Mouse (Mus musculus) embryonic facial prominence, embryonic 12.5 days (tissue): ENCODE measurements around the gene Tril. TPM values are rescaled to one million over a fixed set of nuclear protein-coding genes. Genes with fewer than 3 reads are reported as not detected.
A peak's percentile ranks its signal among the peaks of the same experiment; 100 is the strongest.

Source experiments
- ATAC-seq: fragments of 200-750 bp; cut with Nextera tagmentation; 2 replicates; pipeline ENCODE4 v1.8.0; 2017; ENCODE audit not compliant: insufficient number of reproducible peaks, insufficient read depth, low FRiP score, low TSS enrichment
- H3K27ac ChIP-seq: fragments of 300-500 bp; sonication (generic); 2 replicates; pipeline ENCODE4 v1.5.1; 2016; ENCODE audit warnings: mild to moderate bottlenecking
- H3K27me3 ChIP-seq: fragments of 300-500 bp; sonication (generic); 2 replicates; pipeline ENCODE4 v1.6.1; 2016; ENCODE audit warnings: mild to moderate bottlenecking, moderate library complexity
- H3K36me3 ChIP-seq: fragments of 300-500 bp; sonication (generic); 2 replicates; pipeline ENCODE4 v1.6.1; 2016; ENCODE audit warnings: mild to moderate bottlenecking
- H3K4me1 ChIP-seq: fragments of 300-500 bp; sonication (generic); 2 replicates; pipeline ENCODE4 v1.6.1; 2016
- H3K4me2 ChIP-seq: fragments of 300-500 bp; sonication (generic); replicated peaks from 2 replicates; pipeline ENCODE4 v1.6.1; 2016; ENCODE audit warnings: mild to moderate bottlenecking, moderate library complexity
- H3K4me3 ChIP-seq: fragments of 300-500 bp; sonication (generic); 2 replicates; pipeline ENCODE4 v1.5.1; 2016; ENCODE audit warnings: mild to moderate bottlenecking
- H3K9ac ChIP-seq: fragments of 300-500 bp; sonication (generic); 2 replicates; pipeline ENCODE4 v1.6.1; 2016; ENCODE audit warnings: mild to moderate bottlenecking, moderate library complexity
- H3K9me3 ChIP-seq: fragments of 300-500 bp; sonication (generic); 2 replicates; pipeline ENCODE4 v1.6.1; 2016; ENCODE audit warnings: mild to moderate bottlenecking, moderate library complexity
- WGBS: fragments of 180-500 bp; shearing (Covaris S2); methylation state at CpG from one replicate; pipeline ENCODE4 v1.1.7; 2016; 5-methylcytosine and 5-hydroxymethylcytosine counted together
- polyA plus RNA-seq: library from polyadenylated mRNA; unstranded; fragments of >200 nt; fragmentation: Nextera tagmentation; extraction: Ambion mirVana; gene quantifications from 2 replicates; pipeline ENCODE4 v1.2.1, GENCODE M21; 2016

Gene Tril
- polyA plus RNA-seq, 1 experiment from 2014 or later, result 77.0 TPM

DNA sequence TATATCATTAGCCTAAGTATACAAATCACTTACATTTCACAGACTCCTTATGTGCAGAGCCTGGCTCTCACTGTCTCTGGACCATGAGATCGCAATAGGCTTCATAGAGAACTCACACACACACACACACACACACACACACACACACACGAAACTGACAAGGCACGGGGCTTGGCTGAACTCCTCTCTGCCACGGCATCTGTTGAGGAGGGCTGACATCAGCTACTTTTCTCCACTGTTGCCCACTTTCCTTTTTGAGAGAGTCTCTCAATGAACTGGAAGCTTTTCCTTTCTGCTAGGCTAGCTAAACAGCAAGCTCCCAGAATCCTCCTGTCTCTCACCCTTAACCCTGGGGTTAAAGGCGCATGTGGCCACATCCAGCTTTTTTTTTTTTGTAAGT, 14.6 kb downstream of the Tril start:
- WGBS, result 82% methylated on average over 5 of the region's 5 CpGs
- Histone ChIP-seq H3K9ac (no peak overlapping the region), H3K4me1 (peaks cover 9% of the 10 kb centered on the region), H3K4me3 (no peak overlapping the region), H3K36me3 (no peaks in the 10 kb centered on the region), H3K4me2 (no peak overlapping the region), H3K27me3 (no peaks in the 10 kb centered on the region), H3K27ac (no peak overlapping the region), H3K9me3 (no peaks in the 10 kb centered on the region)
- ATAC-seq, result no peak

DNA sequence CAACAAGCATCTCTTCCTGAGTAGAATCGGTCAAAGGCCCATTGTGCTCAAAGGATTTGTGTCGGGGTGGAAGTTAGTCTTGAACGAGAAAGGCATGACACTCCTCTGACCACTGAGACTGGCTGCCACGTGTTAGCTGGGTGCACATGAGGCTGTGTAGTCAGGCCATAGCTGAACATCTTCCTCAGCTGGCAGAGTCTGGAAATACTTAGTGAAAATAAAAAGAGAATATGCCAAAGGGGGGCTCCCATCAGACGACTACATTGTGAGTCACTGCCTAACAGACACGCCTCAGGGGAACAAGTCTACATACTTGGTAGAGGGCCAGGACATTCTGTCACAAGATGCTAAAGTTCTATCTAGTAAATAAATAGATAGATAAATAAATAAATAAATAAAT, 16.5 kb downstream of the Tril start:
- WGBS, result 54% methylated on average over 6 of the region's 6 CpGs
- ATAC-seq, result no peak

DNA sequence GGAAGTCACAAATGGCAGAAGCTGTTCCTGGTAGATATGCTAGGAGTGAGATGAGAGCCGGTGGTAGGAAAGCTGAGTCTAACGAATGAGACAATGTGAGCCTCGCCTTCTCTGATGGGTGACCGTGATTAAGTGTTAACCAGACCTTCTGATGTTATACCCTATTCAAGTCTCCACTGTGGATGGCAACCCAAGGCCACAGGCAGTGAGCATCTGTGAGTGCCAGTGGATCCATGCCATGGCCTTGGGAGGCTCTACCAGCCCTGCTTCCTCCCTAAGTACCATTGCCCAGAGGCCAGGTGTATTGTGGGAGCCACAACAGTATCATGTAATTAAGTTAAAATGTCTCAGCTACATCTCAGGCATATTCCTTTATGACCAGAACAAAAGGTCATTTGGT, 17.1 kb downstream of the Tril start:
- Histone ChIP-seq H3K36me3 (no peaks in the 10 kb centered on the region), H3K27me3 (no peaks in the 10 kb centered on the region), H3K4me3 (no peak overlapping the region), H3K4me2 (no peak overlapping the region), H3K9ac (no peak overlapping the region), H3K4me1 (peaks cover 9% of the 10 kb centered on the region), H3K27ac (no peak overlapping the region), H3K9me3 (no peaks in the 10 kb centered on the region)
- WGBS, result 93% methylated on average over 4 of the region's 4 CpGs
- no peak for ATAC-seq

More for the DNA sequence above, 16.5 kb downstream of the Tril start:
- no peak overlapping the region for H3K27ac ChIP-seq
- H3K27me3 ChIP-seq, result no peaks in the 10 kb centered on the region
- H3K4me1 ChIP-seq, result peaks cover 9% of the 10 kb centered on the region
- no peaks in the 10 kb centered on the region for H3K9me3 ChIP-seq
- no peak overlapping the region for H3K9ac ChIP-seq
- no peak overlapping the region for H3K4me3 ChIP-seq
- H3K36me3 ChIP-seq, result no peaks in the 10 kb centered on the region
- no peak overlapping the region for H3K4me2 ChIP-seq

DNA sequence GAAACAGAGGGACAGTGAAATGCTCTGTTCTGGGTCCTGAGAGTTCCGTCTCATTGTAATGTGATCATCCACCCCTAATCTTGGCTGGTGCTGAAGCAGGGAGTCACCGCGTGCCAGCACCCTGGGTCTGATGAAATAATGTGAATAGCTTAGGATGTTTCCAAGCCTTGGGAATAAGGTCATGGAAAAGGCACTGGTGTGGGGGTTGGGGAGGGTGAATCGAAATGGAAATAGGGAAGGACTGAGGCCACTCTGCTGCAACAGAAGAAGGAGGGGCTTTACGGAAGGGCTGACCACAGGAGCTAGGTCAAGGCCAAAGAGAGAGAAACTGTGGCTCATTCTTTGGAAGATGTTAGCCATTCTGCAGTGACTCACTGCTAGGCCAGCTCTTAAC, 18.7 kb downstream of the Tril start:
- Histone ChIP-seq H3K36me3 (no peaks in the 10 kb centered on the region), H3K4me2 (no peak overlapping the region), H3K4me1 (peaks cover 13% of the 10 kb centered on the region), H3K9me3 (no peaks in the 10 kb centered on the region), H3K27me3 (no peaks in the 10 kb centered on the region), H3K27ac (no peak overlapping the region), H3K4me3 (no peak overlapping the region), H3K9ac (no peak overlapping the region)
- no peak for ATAC-seq
- 44% methylated on average over 5 of the region's 5 CpGs for WGBS

DNA sequence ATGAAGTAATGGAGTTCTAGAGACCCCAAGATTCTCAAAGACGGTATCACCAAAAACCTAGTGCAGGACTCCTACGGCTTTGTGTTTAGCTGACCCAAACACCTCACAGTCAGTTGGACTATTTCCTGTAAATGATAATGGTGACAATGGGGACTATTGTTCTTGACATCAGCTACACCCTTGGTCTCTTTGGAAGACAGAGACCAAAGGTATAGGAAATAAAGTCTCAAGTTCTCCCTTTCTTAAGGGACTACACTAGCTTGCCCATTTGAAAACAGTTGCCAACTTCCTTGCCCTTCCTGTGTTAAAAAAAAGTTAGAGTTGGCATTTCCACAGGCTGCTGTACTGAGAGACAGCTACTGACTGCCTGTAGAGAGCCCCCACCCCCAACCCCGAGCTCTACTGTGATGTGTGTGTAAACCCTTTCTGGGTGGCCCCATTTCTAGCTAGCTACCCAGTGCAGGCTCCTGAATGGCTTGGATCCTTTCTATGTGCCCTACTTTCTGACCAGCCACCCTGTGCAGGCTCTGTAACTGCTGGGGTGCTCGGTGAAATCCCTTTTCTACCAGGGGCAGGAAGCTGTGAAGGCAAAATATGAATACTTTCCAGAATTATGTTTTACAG, 19.2 kb downstream of the Tril start:
- no peaks in the 10 kb centered on the region for H3K27me3 ChIP-seq
- H3K4me3 ChIP-seq, result no peak overlapping the region
- ATAC-seq, result no peak
- no peak overlapping the region for H3K9ac ChIP-seq
- WGBS, result 40% methylated on average over 4 of the region's 4 CpGs
- H3K9me3 ChIP-seq, result no peaks in the 10 kb centered on the region
- no peaks in the 10 kb centered on the region for H3K36me3 ChIP-seq
- H3K27ac ChIP-seq, result no peak overlapping the region
- peaks cover 18% of the 10 kb centered on the region for H3K4me1 ChIP-seq
- H3K4me2 ChIP-seq, result no peak overlapping the region

DNA sequence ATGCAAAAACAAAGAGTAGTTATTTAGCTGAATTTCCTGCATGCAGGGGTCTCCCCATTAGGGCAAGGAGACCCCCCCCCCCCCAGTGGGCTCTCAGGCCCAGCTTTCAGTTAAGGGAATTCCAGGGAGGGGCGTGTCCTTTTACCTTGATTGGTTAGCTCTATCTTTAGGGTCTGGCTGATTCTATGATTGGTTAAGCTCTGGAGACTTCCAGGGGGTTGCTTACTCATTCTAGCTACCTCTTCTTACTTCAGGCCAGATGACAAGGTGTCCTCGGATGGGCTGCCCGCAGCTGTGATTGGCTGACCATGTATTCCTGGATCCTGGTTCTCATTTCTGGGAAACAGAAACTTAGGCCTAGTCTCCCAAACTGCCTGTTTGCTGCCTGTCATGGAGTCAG, 21.8 kb downstream of the Tril start:
- no peak overlapping the region for H3K27ac ChIP-seq
- no peak overlapping the region for H3K4me2 ChIP-seq
- H3K4me3 ChIP-seq, result no peak overlapping the region
- no peaks in the 10 kb centered on the region for H3K9me3 ChIP-seq
- peaks cover 28% of the 10 kb centered on the region for H3K4me1 ChIP-seq
- no peak overlapping the region for H3K9ac ChIP-seq
- H3K36me3 ChIP-seq, result no peaks in the 10 kb centered on the region
- 66% methylated on average over 3 of the region's 3 CpGs for WGBS
- no peak for ATAC-seq
- H3K27me3 ChIP-seq, result peaks cover 8% of the 10 kb centered on the region; the same call in 1 of the 2 replicates

DNA sequence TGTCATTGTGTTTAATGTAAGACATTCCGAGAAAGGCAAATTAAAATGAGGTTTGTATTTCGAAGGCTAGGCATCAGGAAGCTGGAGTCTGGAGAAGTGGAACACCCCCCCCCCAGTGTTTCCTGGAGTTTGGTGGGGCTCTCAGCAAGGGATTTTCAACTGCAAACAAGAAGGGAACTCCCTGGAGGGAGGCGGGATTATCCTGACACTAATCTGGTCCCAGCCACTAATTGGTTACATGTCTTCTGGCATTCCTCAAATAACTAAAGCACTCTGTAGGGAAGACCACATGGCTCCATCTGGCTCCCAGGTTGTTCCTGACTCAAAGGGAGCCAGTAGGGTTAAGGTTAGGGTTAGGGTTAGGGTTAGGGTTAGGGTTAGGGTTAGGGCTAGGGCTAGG, 23.8 kb downstream of the Tril start:
- Histone ChIP-seq H3K9me3 (no peaks in the 10 kb centered on the region), H3K27me3 (peaks cover 8% of the 10 kb centered on the region; the same call in 1 of the 2 replicates), H3K36me3 (no peaks in the 10 kb centered on the region), H3K9ac (no peak overlapping the region), H3K4me1 (peaks cover 25% of the 10 kb centered on the region), H3K27ac (no peak overlapping the region), H3K4me2 (no peak overlapping the region), H3K4me3 (no peak overlapping the region)
- 24% methylated on average over 3 of the region's 3 CpGs for WGBS
- no peak for ATAC-seq

DNA sequence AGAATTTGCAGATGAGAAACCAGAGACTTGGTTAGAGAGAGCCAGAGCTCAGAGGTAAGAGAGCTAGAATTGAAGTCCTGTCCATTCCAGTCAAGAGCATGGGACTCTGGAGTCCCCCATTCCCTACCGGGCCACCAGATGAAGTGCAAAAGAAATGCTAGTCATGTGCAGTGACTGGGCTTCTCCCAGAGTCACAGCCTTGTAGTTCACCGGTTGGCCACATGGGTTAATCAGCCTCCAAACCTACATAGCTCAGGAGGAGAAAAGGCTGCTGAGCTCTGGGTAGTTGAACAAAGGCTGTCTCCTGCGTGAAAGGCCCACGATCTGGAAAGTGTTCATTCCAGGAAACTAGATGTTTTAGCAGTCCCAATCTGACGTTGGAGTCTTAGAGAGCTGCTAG, 24.8 kb downstream of the Tril start:
- Histone ChIP-seq H3K27ac (no peak overlapping the region), H3K36me3 (no peaks in the 10 kb centered on the region), H3K4me1 (peaks cover 19% of the 10 kb centered on the region; the same call in 1 of the 2 replicates), H3K4me2 (no peak overlapping the region), H3K27me3 (peaks cover 8% of the 10 kb centered on the region; the same call in 1 of the 2 replicates), H3K9ac (no peak overlapping the region), H3K4me3 (no peak overlapping the region), H3K9me3 (no peaks in the 10 kb centered on the region)
- no peak for ATAC-seq
- 16% methylated on average over 5 of the region's 5 CpGs for WGBS

DNA sequence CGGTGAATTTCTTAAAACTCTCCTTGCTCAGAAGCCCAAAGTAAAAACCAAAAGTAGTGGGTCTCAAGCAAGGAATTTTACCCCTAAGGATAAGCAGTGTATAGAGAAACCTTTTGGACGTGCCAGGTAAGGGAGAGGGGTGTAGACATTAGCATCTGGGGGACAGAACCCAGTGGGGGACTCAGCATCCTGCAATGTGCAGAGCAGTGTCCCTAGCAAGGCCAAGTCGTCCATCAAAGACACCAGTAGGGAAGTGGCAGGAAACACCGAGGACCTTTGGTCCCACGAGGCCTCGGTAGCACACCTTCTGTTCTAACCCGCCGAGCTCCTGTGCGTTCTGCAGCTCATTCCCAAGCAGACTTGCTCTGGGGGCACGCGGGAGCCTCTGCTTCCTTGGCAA, 25.6 kb downstream of the Tril start:
- Histone ChIP-seq H3K27ac (no peak overlapping the region), H3K9me3 (no peaks in the 10 kb centered on the region), H3K4me2 (0 out of 2 replicates have a peak overlapping the region, but pooled peaks have one; percentile 24), H3K4me3 (no peak overlapping the region), H3K36me3 (no peaks in the 10 kb centered on the region), H3K4me1 (peaks cover 19% of the 10 kb centered on the region; the same call in 1 of the 2 replicates), H3K9ac (no peak overlapping the region), H3K27me3 (peaks cover 8% of the 10 kb centered on the region; the same call in 1 of the 2 replicates)
- WGBS, result 45% methylated on average over 11 of the region's 11 CpGs
- ATAC-seq, result no peak

DNA sequence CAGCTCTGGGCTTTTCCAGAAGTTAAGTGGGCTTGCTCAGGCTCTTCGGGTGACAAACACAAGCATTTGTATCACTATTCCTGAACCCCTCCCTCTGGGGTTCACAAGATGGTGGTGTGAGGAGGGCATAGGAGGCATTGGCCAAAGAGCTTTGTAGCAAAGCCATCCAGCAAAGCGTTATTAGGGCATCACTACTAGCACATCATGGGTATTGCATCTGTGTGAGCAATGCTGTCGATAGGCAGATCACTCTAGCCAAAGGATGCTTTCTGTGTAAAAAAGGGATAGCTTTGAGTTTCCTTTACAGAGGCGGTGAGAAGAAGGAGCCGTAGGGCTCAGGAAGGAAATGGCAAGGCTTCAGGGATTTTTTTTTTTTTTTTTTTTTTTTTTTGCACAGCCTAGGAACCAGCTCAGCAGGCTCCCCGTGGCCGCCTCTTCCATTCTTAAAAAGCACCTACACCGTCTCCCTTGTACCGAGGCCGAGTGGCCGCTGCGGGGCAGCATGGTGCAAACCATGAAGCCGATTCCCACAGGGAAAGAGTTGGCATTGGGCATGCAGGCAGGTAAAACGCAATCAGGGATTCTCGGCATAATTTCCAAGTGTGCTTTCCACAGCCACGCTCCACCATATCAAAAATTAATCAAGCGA, 26.2 kb downstream of the Tril start:
- H3K27me3 ChIP-seq, result peaks cover 8% of the 10 kb centered on the region; the same call in 1 of the 2 replicates
- no peak overlapping the region for H3K27ac ChIP-seq
- ATAC-seq, result 0 out of 2 replicates have a peak, but pooled peaks have one; percentile 35
- H3K9ac ChIP-seq, result no peak overlapping the region
- H3K36me3 ChIP-seq, result no peaks in the 10 kb centered on the region
- no peak overlapping the region for H3K4me3 ChIP-seq
- peaks cover 19% of the 10 kb centered on the region; the same call in 1 of the 2 replicates for H3K4me1 ChIP-seq
- 14% methylated on average over 17 of the region's 17 CpGs for WGBS
- 0 out of 2 replicates have a peak overlapping the region, but pooled peaks have one; percentile 24 for H3K4me2 ChIP-seq
- no peaks in the 10 kb centered on the region for H3K9me3 ChIP-seq

DNA sequence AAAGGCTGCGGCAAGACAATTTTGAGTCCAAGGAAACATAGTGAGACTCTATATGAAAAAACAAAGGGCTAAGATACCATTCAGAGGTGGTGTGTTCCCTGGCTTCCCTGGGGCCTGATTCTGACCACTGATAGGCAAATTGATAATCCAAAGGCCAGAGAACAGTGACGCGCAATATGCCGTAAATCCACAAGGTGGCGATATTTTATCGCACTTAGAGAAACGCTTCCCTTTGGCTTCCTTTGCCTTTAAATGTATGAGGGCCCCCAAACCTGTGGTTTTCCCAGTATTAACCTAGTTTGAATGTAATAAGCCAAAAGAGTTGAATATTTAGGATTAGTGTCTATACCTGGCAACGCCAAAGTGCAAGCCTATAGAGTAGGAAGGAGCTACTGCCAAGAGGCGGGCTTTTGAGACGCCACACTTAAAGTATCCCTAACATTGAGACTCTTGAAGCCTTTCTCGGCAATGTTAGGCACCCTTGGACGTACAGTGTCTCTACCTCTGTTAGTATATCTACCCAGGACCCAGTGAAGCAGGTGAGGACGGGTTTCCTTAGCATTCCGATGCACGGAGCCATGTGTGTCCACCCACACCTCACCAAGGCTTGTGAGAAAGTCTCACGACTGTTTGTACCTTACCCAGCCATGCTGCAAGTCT, 37.6 kb downstream of the Tril start:
- no peak overlapping the region for H3K4me3 ChIP-seq
- 42% methylated on average over 16 of the region's 16 CpGs for WGBS
- H3K36me3 ChIP-seq, result no peaks in the 10 kb centered on the region
- no peaks in the 10 kb centered on the region for H3K27me3 ChIP-seq
- no peak overlapping the region for H3K9ac ChIP-seq
- no peaks in the 10 kb centered on the region for H3K9me3 ChIP-seq
- H3K4me1 ChIP-seq, result no peaks in the 10 kb centered on the region
- ATAC-seq, result no peak
- H3K4me2 ChIP-seq, result no peak overlapping the region
- H3K27ac ChIP-seq, result no peak overlapping the region

DNA sequence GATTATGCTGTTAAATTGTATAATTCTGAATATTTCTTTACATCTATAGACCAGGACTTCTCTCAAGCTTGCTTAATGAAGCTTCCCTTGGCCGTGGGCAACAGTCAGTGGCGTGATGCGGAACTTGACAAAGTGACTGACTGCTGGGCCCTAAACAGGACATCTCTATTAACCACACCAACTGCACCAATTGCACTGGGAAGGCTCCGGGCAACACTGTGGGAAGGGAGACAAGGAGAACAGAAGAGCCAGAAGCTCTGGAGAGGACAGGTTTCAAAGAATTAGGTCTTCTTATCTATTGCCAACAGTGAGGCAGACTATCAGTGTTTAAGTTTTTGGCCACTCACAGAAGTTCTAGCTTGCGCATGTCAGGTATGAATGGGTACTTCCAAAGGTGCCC, 38.4 kb downstream of the Tril start:
- Histone ChIP-seq H3K27ac (no peak overlapping the region), H3K27me3 (no peaks in the 10 kb centered on the region), H3K36me3 (no peaks in the 10 kb centered on the region), H3K4me1 (no peaks in the 10 kb centered on the region), H3K4me2 (no peak overlapping the region), H3K9me3 (no peaks in the 10 kb centered on the region), H3K9ac (no peak overlapping the region), H3K4me3 (no peak overlapping the region)
- whole genome bisulfite sequencing, result 86% methylated on average over 5 of the region's 5 CpGs
- ATAC-seq, result no peak
